Mouse (Mus musculus) cerebellum, adult 8-10 months (tissue): ENCODE measurements around the gene Nme3.
A peak's percentile ranks its signal among the peaks of the same experiment; 100 is the strongest.

Experiments used
- DNase-seq: peaks from one replicate; pipeline ENCODE4 v3.0.0; 2022

The Nme3 gene

GRCm38 (mm10) chr17:24881738-24882440 is 14.4 kb upstream of the Nme3 start:
- DNase-seq, result no peak

GRCm38 (mm10) chr17:24884391-24884790 is 11.9 kb upstream of the Nme3 start:
- no peak for DNase-seq

- DNase-seq, result no peak
Observed at GRCm38 (mm10) chr17:24885356-24886133, 10.8 kb upstream of the Nme3 start.

GRCm38 (mm10) chr17:24886134-24886931 is 10.0 kb upstream of the Nme3 start, which contains the start of the genes Nubp2 and Spsb3:
TSS of gene Nubp2 (minus strand) at chr17:24886349.
TSS of gene Spsb3 (plus strand) at chr17:24886643.
- peak; percentile 97 for DNase-seq

- no peak for DNase-seq
Observed at GRCm38 (mm10) chr17:24886932-24887271, 9.4 kb upstream of the Nme3 start.

DNA sequence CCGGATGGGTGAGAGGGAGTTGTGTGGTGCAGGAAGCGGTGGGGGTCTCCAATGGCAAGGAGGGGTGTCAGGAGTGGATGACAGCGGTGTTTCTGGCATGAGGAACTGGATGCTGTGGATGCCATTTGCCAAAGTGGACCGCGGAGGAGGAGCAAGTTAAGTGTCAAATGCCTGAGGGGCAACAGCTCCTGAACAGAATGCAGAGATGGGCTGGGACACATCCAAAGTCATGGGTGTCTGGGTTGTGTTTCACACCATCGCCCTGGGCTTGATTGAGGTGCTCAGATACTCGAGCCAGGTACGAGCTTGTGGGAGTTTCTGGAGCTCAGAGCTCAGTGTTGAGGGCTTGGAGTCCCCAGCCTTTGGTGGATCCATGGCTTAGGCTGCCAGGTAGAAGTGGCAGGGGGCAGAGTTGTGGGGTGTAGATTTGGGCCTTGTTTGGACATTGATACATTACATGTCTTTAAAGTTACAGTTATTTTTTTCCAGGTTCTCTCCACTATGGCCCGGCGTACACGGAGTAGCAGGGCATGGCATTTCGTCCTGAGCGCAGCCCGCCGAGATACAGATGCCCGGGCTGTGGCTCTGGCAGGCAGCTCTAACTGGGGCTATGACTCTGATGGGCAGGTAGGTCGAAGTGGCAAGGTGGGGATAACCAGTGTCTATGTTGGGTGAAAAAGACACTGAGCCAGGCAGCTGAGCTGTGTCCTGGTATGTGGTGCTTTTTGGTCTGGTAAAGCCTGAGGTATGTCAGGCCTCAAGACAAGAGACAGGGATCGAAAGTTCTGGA is 8.8 kb upstream of the Nme3 start:
- DNase-seq, result no peak

DNA sequence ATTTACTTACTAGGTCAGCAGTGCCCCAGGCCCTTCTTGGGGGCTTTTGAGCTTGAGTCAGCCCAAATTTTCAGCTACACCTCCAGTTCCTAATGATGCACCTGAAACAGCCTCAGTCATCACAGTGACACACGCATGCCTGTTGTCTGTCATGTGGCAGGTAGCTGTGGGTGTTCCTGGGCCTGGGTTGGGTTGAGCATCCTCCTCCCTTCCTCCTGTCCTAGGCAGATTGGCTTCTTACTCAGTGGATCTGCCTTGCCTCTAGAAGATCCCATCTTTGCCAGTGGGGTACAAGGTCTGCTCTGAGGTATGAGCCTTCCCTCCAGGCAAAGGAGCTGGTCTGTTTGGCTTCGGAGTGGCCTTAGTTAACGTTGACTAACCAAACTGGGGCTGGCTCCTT is 7.4 kb upstream of the Nme3 start:
- no peak for DNase-seq

DNA sequence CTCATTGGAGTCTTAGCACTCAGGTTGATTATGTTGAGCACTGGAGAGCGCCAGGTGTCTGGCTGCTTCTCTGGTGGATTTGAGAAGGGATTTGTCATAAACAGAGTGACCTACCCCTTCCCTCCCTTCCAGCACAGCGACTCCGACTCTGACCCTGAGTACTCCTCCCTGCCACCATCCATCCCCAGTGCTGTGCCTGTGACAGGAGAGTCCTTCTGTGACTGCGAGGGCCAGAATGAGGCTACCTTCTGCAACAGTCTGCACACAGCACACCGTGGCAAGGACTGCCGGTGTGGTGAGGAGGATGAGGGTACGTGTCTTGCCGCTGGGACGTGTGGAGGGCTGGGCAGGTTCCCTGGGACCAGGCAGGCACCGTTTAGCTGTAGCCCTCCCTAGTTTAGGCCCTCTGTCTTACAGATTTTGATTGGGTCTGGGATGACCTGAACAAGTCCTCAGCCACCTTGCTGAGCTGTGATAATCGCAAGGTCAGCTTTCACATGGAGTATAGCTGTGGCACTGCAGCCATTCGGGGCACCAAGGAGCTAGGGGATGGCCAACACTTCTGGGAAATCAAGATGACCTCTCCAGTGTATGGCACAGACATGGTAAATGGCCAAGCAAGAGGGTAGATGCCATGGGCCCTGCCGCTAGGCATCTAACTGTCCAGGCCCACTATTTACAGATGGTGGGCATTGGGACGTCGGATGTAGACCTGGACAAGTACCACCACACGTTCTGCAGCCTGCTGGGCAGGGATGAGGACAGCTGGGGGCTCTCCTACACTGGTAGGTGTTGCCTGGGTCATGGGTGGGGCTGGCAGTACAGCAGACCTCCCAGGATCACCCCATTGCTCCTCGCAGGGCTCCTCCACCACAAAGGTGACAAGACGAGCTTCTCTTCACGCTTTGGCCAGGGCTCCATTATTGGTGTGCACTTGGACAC is 5.9 kb upstream of the Nme3 start:
- DNase-seq, result no peak

- DNase-seq, result peak; percentile 66
Observed at GRCm38 (mm10) chr17:24891321-24891720, 5.0 kb upstream of the Nme3 start.

DNA sequence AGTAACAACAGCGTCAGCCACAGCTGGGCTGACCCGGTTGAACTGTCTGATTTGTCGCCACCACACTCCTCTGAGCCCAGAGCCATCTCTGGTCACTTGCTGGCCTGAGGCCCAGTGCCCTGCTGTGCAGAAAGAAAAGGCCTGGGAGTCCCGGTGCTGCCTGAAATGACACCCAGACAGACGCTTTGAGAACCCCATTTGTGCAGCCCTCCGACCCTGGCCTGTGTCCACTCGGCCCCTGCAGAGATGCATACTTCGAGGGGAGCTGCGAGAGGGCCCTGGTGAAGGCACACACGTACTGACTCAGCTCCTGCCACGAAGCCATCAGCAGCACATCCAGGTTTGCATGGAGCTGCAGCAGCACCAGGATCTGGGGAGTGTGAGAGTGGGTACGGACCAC is 3.5 kb upstream of the Nme3 start:
- DNase-seq, result no peak

GRCm38 (mm10) chr17:24893276-24893675 is 3.0 kb upstream of the Nme3 start:
- DNase-seq, result no peak

GRCm38 (mm10) chr17:24894061-24894994 is 2.0 kb upstream of the Nme3 start:
- DNase-seq, result no peak

DNA sequence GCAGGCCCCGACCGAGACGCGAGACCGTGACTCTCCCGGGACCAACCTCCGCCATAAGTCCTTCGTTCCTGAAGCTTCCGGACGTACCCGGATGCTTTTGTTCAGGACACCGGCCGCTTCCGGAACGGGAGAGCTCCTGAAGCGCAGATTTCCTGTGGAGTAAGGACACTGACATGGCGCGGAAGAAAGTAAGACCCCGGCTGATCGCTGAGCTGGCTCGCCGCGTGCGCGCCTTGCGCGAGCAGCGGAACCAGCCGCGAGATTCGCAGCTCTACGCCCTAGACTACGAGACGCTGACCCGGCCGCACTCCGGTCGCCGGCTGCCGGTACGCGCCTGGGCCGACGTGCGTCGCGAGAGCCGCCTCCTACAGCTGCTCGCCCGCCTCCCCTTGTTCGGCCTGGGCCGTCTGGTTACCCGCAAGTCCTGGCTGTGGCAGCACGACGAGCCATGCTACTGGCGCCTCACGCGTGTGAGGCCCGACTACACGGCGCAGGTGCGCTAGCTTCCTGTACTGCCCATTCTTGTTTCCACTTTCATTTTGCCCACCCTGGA is 1.2 kb upstream of the Nme3 start, which contains the start of the genes Eme2 and Mrps34:
Gene Eme2 (minus strand): TSS at position 93 of the 553 bp plus-strand sequence.
Gene Mrps34 (plus strand): TSS at position 122 of the 553 bp plus-strand sequence.
- DNase-seq, result peak; percentile 78

- no peak for DNase-seq
Observed at GRCm38 (mm10) chr17:24895571-24896240, 594 bp upstream of the Nme3 start.

DNA sequence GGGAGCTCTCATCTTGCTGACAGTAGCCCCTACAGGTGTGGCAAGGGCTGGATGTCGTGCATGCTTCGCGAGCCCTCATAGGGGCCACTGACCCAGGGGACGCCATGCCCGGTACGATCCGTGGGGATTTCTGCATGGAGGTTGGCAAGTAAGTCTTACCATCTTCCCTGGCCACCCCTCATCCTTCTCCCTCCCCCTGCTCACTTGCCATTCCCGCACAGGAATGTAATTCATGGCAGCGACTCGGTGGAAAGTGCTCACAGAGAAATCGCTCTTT is 631 bp downstream of the Nme3 start:
- DNase-seq, result no peak

DNA sequence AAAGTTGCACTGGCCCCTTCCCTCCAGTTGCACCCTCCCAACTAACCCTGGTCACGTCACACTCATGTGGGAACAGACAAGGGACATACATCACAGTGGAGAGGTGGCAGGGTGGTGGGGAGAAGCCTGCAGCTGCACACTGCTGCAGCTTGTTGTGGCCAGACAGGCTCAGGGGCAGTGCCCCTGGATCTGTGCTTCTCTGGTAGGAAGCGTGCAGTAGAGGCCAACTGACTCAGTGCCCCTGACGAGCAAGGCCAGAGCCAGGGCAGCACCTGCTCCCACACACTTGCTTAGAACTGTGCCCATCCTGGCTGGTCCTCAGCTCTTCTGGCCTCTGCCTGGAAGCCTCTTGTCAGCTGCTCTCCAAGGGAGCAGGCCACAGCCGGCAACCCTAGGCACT is 1.3 kb downstream of the Nme3 start:
- no peak for DNase-seq

- DNase-seq, result no peak
Observed at GRCm38 (mm10) chr17:24898041-24898854, 1.9 kb downstream of the Nme3 start.

- DNase-seq, result no peak
Observed at GRCm38 (mm10) chr17:24899153-24899552, 2.9 kb downstream of the Nme3 start.

- DNase-seq, result no peak
Observed at GRCm38 (mm10) chr17:24900014-24900413, 3.7 kb downstream of the Nme3 start.
